Mouse (Mus musculus): ENCODE measurements around the gene Aldh2. TPM values are rescaled to one million over a fixed set of nuclear protein-coding genes. Genes with fewer than 3 reads are reported as not detected.
"Not testable (repeated sequence)": the region's sequence is repeated elsewhere in the genome, so short reads cannot be mapped to it uniquely, and the experiment has no call there.

The Aldh2 gene
- polyA plus RNA-seq (2016; fragmentation: Nextera tagmentation; extraction: Ambion mirVana): 235 and 258 TPM in 2 replicates

- Histone ChIP-seq H3K36me3 (no peaks in the 10 kb centered on the region), H3K4me3 (peak within 1 kb of the TSS; percentile 88), H3K9ac (peak within 1 kb of the TSS; percentile 77), H3K27ac (peak within 1 kb of the TSS; percentile 91), H3K4me2 (replicated peaks) (peak within 1 kb of the TSS; percentile 92), H3K9me3 (no peaks in the 10 kb centered on the region), H3K27me3 (no peaks in the 10 kb centered on the region), H3K4me1 (peaks cover 15% of the 10 kb centered on the region; the same call in 1 of the 2 replicates)
- peak; percentile 88 for ATAC-seq (ENCODE audit: insufficient number of reproducible peaks, insufficient read depth, low FRiP score, low TSS enrichment)
- 2% methylated on average over 47 of the region's 47 CpGs for WGBS
Measured at GRCm38 (mm10) chr5:121593451-121594401, at the start of gene Aldh2. TSS of gene Aldh2 (minus strand) at chr5:121593824.

- Histone ChIP-seq H3K4me3 (no peak overlapping the region), H3K27me3 (no peaks in the 10 kb centered on the region), H3K9ac (no peak overlapping the region), H3K36me3 (no peaks in the 10 kb centered on the region), H3K4me2 (replicated peaks) (no peak overlapping the region), H3K27ac (no peak overlapping the region), H3K9me3 (no peaks in the 10 kb centered on the region), H3K4me1 (no peaks in the 10 kb centered on the region)
- ATAC-seq (ENCODE audit: insufficient number of reproducible peaks, insufficient read depth, low FRiP score, low TSS enrichment): no peak
- WGBS: 85% methylated on average over 9 of the region's 9 CpGs
Measured at GRCm38 (mm10) chr5:121639601-121640000, 46.0 kb upstream of the Aldh2 start.

DNA sequence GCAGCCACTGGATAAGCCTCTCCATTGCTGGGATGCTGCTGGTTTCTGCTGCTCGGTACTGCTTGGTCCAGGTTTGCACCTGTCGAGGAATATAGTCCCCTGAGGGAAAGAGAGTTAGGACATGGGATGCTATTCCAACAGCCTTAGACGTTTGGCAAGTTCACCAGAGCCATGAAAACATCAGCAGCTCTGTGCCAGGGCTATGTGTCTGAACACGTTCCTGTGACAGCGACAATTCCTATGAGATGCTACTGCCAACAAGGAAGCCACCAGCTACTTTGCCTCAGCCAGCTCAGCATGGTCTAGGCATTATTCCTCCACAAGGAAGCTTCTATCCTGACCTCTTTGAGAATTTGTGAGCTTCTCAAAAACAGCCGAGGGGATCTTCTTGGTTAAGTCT lies 43.7 kb upstream of the Aldh2 start:
- H3K27me3 ChIP-seq: no peaks in the 10 kb centered on the region
- no peak overlapping the region for H3K4me3 ChIP-seq
- no peak overlapping the region for H3K27ac ChIP-seq
- no peaks in the 10 kb centered on the region for H3K4me1 ChIP-seq
- no peaks in the 10 kb centered on the region for H3K9me3 ChIP-seq
- WGBS: 75% methylated on average over 6 of the region's 6 CpGs
- H3K4me2 ChIP-seq (replicated peaks): no peak overlapping the region
- H3K36me3 ChIP-seq: no peaks in the 10 kb centered on the region
- no peak for ATAC-seq (ENCODE audit: insufficient number of reproducible peaks, insufficient read depth, low FRiP score, low TSS enrichment)
- no peak overlapping the region for H3K9ac ChIP-seq

- ATAC-seq (ENCODE audit: insufficient number of reproducible peaks, insufficient read depth, low FRiP score, low TSS enrichment): no peak
- Histone ChIP-seq H3K4me3 (no peak overlapping the region), H3K9me3 (no peaks in the 10 kb centered on the region), H3K4me1 (no peaks in the 10 kb centered on the region), H3K4me2 (replicated peaks) (no peak overlapping the region), H3K27me3 (no peaks in the 10 kb centered on the region), H3K27ac (no peak overlapping the region), H3K9ac (no peak overlapping the region), H3K36me3 (no peaks in the 10 kb centered on the region)
- 91% methylated on average over 5 of the region's 5 CpGs for WGBS
Measured at GRCm38 (mm10) chr5:121634668-121635067, 41.0 kb upstream of the Aldh2 start.

DNA sequence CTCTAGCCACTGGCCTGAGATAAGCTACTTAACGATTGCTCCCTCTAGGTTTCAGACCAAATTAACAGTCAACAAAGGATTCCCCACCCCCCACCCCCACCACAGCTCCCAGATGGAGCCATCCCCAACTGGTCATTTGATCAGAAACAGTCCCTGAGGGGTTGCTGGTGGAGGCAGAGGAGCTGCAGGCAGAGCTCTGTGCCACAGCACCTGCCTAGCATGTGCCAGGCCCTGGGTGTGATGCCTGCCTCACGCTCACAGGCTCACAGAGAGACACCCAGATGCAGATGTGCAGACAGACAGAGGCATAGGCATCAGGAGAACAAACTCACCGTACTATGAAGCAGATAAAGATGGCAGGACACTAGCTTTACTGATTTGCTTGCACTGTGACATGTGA lies 39.2 kb upstream of the Aldh2 start:
- no peak overlapping the region for H3K4me3 ChIP-seq
- no peak overlapping the region for H3K4me2 ChIP-seq (replicated peaks)
- no peaks in the 10 kb centered on the region for H3K9me3 ChIP-seq
- H3K4me1 ChIP-seq: no peaks in the 10 kb centered on the region
- 37% methylated on average over 3 of the region's 3 CpGs for WGBS
- no peak overlapping the region for H3K9ac ChIP-seq
- H3K27ac ChIP-seq: no peak overlapping the region
- no peaks in the 10 kb centered on the region for H3K27me3 ChIP-seq
- H3K36me3 ChIP-seq: no peaks in the 10 kb centered on the region
- ATAC-seq (ENCODE audit: insufficient number of reproducible peaks, insufficient read depth, low FRiP score, low TSS enrichment): no peak

DNA sequence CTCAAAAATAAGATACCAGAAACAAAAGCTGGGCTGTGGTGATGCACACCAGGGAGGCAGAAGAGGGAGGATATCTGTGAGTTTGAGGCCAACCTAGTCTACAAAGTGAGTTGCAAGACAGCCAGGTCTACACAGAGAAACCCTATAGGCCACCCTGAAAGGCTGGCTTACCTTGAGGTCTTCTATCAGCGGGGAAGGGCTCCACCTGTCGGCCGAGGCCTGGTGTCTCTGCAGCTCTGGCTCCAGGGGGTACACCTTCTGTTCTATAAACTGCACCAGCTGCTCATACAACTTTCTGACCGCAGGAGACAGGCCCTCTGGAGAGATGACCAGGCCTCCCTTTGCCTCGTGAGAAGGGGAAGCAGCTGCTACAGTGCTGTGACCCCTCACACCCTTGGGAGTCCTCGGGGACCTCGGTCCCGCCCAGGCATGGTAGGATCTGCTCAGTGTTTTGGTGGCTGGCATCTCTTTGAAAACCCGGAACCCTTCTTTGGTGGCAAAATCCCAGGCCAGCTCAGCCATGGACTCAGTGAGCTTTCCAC lies 37.6 kb upstream of the Aldh2 start:
- H3K9me3 ChIP-seq; H3K9ac ChIP-seq; H3K36me3 ChIP-seq; H3K4me2 ChIP-seq (replicated peaks); H3K27me3 ChIP-seq; ATAC-seq (ENCODE audit: insufficient number of reproducible peaks, insufficient read depth, low FRiP score, low TSS enrichment); H3K4me3 ChIP-seq; H3K27ac ChIP-seq; H3K4me1 ChIP-seq: not testable (repeated sequence)
- WGBS: 66% methylated on average over 9 of the region's 9 CpGs

DNA sequence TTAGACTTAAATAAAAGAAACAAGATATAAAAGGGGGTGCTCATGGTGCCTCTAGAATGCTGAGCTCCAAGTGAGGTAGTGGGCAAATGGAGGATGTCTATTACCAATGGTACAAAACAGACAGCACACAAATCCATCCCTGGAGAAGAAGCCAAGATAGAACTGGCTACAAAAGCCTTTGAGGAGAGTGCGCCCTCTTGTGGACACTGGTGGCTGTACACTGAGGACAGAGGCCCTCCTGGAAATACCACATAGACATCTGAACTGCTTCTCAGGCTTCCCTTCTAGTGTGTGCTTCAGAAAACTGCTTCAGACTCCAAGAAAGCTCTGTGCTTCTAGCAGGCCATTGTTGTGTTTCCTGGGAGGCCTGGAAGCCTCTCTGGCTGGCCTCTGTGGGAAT lies 34.2 kb upstream of the Aldh2 start:
- 0% methylated on average over 1 of the region's 1 CpGs for WGBS
- Histone ChIP-seq H3K27me3 (no peaks in the 10 kb centered on the region), H3K9ac (no peak overlapping the region), H3K27ac (no peak overlapping the region), H3K4me2 (replicated peaks) (no peak overlapping the region), H3K9me3 (no peaks in the 10 kb centered on the region), H3K36me3 (no peaks in the 10 kb centered on the region), H3K4me3 (no peak overlapping the region), H3K4me1 (no peaks in the 10 kb centered on the region)
- no peak for ATAC-seq (ENCODE audit: insufficient number of reproducible peaks, insufficient read depth, low FRiP score, low TSS enrichment)

GRCm38 (mm10) chr5:121623241-121623640 lies 29.6 kb upstream of the Aldh2 start:
- H3K27ac ChIP-seq: no peak overlapping the region
- ATAC-seq (ENCODE audit: insufficient number of reproducible peaks, insufficient read depth, low FRiP score, low TSS enrichment): no peak
- H3K4me1 ChIP-seq: peaks cover 8% of the 10 kb centered on the region
- no peak overlapping the region for H3K9ac ChIP-seq
- H3K36me3 ChIP-seq: no peaks in the 10 kb centered on the region
- 81% methylated on average over 3 of the region's 3 CpGs for WGBS
- H3K9me3 ChIP-seq: no peaks in the 10 kb centered on the region
- no peaks in the 10 kb centered on the region for H3K27me3 ChIP-seq
- H3K4me3 ChIP-seq: no peak overlapping the region
- no peak overlapping the region for H3K4me2 ChIP-seq (replicated peaks)

DNA sequence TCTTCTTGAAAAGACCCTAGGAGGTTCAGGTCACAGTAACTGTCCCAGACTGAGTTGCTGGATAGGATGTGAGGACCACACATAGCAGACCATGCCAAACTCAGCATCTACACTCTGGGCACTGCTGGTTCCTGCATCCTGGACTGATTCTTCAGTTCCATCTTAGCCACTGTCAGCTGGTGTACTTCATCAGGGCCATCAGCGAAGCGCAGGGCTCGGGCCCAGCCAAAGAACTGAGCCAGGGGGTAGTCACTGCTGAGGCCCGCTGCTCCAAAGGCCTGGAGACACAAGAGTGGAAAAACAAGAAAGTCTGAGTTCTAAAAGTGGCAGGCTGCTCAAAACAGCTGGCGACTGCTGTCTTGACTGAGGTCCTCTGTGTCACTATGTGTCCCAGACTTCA lies 27.5 kb upstream of the Aldh2 start:
- Histone ChIP-seq H3K4me2 (replicated peaks) (no peak overlapping the region), H3K27ac (no peak overlapping the region), H3K9me3 (no peaks in the 10 kb centered on the region), H3K9ac (no peak overlapping the region), H3K27me3 (no peaks in the 10 kb centered on the region), H3K36me3 (no peaks in the 10 kb centered on the region), H3K4me3 (no peak overlapping the region), H3K4me1 (peaks cover 8% of the 10 kb centered on the region)
- WGBS: 91% methylated on average over 5 of the region's 5 CpGs
- no peak for ATAC-seq (ENCODE audit: insufficient number of reproducible peaks, insufficient read depth, low FRiP score, low TSS enrichment)

DNA sequence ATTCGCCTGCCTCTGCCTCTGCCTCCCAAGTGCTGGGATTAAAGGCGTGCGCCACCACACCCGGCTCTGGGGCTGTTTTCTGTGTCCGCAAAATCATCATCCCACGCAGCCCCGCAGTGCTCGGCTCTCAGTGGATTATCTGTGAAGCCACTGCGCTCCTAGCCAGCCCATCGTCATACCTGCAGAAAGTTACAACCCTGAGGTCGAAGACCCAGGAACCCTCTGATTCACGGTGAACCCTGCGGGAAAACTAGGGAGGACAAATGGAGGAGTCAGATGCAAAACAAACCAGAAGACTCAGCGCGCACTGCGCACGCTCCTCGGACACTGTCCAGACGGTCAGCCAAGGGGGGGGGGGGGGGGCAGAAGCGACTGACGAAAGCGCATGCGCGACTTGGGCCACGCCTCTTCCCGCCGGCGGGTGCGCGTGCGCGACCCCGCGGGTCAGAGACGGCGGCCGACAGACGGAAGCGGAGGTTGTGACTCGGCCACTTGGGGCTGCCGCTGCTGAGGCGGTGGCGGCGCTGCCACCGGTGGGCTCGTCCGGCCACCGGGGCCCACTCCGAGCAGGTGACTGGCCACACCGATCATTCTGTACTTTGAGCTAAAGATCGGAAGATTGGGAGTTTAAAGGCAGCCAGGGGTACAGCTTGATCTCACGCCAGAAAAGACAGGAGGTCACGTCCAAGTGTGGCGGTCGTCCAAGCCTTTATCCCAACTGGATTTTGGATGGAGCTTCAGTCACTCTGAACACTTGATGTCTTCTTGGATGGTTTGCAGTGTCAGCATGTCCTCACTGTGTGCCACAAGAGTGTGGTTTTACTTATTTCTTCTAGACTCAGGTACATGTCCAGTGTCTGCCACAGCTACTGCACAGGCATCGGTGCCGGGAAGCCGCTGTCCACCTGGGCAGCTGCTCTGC lies 25.2 kb upstream of the Aldh2 start, which contains the start of gene Acad12:
Gene Acad12 (minus strand): TSS at position 347 of the 922 bp plus-strand sequence.
- Histone ChIP-seq H3K27me3 (no peaks in the 10 kb centered on the region), H3K9ac (peak within 1 kb of the TSS; percentile 66), H3K9me3 (no peaks in the 10 kb centered on the region), H3K27ac (peak within 1 kb of the TSS; percentile 67), H3K4me3 (peak within 1 kb of the TSS; percentile 78), H3K36me3 (no peaks in the 10 kb centered on the region), H3K4me1 (peaks cover 8% of the 10 kb centered on the region), H3K4me2 (replicated peaks) (peak within 1 kb of the TSS; percentile 70)
- 1% methylated on average over 56 of the region's 58 CpGs for WGBS
- peak; percentile 48 for ATAC-seq (ENCODE audit: insufficient number of reproducible peaks, insufficient read depth, low FRiP score, low TSS enrichment)

GRCm38 (mm10) chr5:121614921-121615320 lies 21.3 kb upstream of the Aldh2 start:
- H3K4me1 ChIP-seq; H3K9ac ChIP-seq; H3K36me3 ChIP-seq; H3K4me2 ChIP-seq (replicated peaks); H3K9me3 ChIP-seq; H3K27ac ChIP-seq; H3K4me3 ChIP-seq; H3K27me3 ChIP-seq; ATAC-seq (ENCODE audit: insufficient number of reproducible peaks, insufficient read depth, low FRiP score, low TSS enrichment): not testable (repeated sequence)
- 84% methylated on average over 3 of the region's 3 CpGs for WGBS

Measured in embryonic facial prominence, embryonic 12.5 days (tissue).